Mouse (Mus musculus) E14TG2a.4 (cell line): ENCODE data around the gene Asxl1.

Experiments
- H3K27me3 ChIP-seq: 2 replicates; pipeline ENCODE4 v1.6.1; 2014; ENCODE audit warnings: low read length, control low read depth; ENCODE audit not compliant: insufficient read depth
- H3K36me3 ChIP-seq: 2 replicates; pipeline ENCODE4 v1.6.1; 2014; ENCODE audit warnings: low read length, control low read depth; ENCODE audit not compliant: insufficient read depth
- H3K4me1 ChIP-seq: replicated peaks from 2 replicates; pipeline ENCODE4 v1.6.1; 2014; ENCODE audit warnings: low read depth, low read length, control low read depth
- H3K4me3 ChIP-seq: replicated peaks from 2 replicates; pipeline ENCODE4 v1.5.1; 2014; ENCODE audit warnings: mild to moderate bottlenecking, low read length
- H3K9me3 ChIP-seq: 2 replicates; pipeline ENCODE4 v1.6.1; 2014; ENCODE audit warnings: low read length, control low read depth
- CTCF ChIP-seq: conservative IDR thresholded peaks from 2 replicates; pipeline ENCODE4 v1.5.1; 2014; ENCODE audit warnings: low read length
- NANOG ChIP-seq: IDR thresholded peaks from 2 replicates; pipeline ENCODE4 v1.6.1; 2014; ENCODE audit warnings: borderline replicate concordance, low read length, mixed read lengths
- POU5F1 ChIP-seq: IDR thresholded peaks from 2 replicates; pipeline ENCODE4 v1.6.1; 2014; ENCODE audit warnings: low read length, borderline replicate concordance

Gene Asxl1

GRCm38 (mm10) chr2:153434880-153435831 lies 89.5 kb downstream of the Asxl1 start:
- Histone ChIP-seq H3K36me3 (peaks cover 16% of the 10 kb centered on the region; the same call in 1 of the 2 replicates), H3K4me1 (peaks cover 57% of the 10 kb centered on the region), H3K27me3 (no peaks in the 10 kb centered on the region; the same call in 1 of the 2 replicates), H3K9me3 (no peaks in the 10 kb centered on the region), H3K4me3 (0 out of 2 replicates have a peak overlapping the region, but pooled peaks have one; percentile 29)
- no peak for TF ChIP-seq POU5F1
- no peak for TF ChIP-seq CTCF
- TF ChIP-seq NANOG: no peak

GRCm38 (mm10) chr2:153436641-153437305 lies 91.1 kb downstream of the Asxl1 start:
- peaks cover 4% of the 10 kb centered on the region; the same call in 1 of the 2 replicates for H3K36me3 ChIP-seq
- H3K4me3 ChIP-seq: peak overlapping the region; percentile 43
- peaks cover under 1% of the 10 kb centered on the region; the same call in 1 of the 2 replicates for H3K27me3 ChIP-seq
- TF ChIP-seq NANOG (no peak), CTCF (no peak), POU5F1 (no peak)
- peaks cover 74% of the 10 kb centered on the region for H3K4me1 ChIP-seq
- H3K9me3 ChIP-seq: no peaks in the 10 kb centered on the region

- Histone ChIP-seq H3K4me3 (peak overlapping the region; percentile 43), H3K9me3 (no peaks in the 10 kb centered on the region), H3K27me3 (peaks cover 5% of the 10 kb centered on the region), H3K36me3 (peaks cover 4% of the 10 kb centered on the region; the same call in 1 of the 2 replicates), H3K4me1 (peaks cover 77% of the 10 kb centered on the region)
- TF ChIP-seq CTCF (no peak), POU5F1 (no peak), NANOG (no peak)
Observed at GRCm38 (mm10) chr2:153437306-153437659, 91.7 kb downstream of the Asxl1 start.

GRCm38 (mm10) chr2:153440755-153441154 lies 95.1 kb downstream of the Asxl1 start:
- Histone ChIP-seq H3K36me3 (no peaks in the 10 kb centered on the region), H3K4me1 (peaks cover 71% of the 10 kb centered on the region), H3K27me3 (peaks cover 35% of the 10 kb centered on the region), H3K9me3 (no peaks in the 10 kb centered on the region), H3K4me3 (no peak overlapping the region)
- TF ChIP-seq POU5F1 (no peak), NANOG (no peak), CTCF (no peak)

GRCm38 (mm10) chr2:153441228-153441627 lies 95.6 kb downstream of the Asxl1 start:
- no peaks in the 10 kb centered on the region for H3K36me3 ChIP-seq
- H3K27me3 ChIP-seq: peaks cover 39% of the 10 kb centered on the region
- H3K4me1 ChIP-seq: peaks cover 70% of the 10 kb centered on the region
- 0 out of 2 replicates have a peak overlapping the region, but pooled peaks have one; percentile 7 for H3K4me3 ChIP-seq
- TF ChIP-seq NANOG (no peak), CTCF (no peak), POU5F1 (no peak)
- H3K9me3 ChIP-seq: no peaks in the 10 kb centered on the region

- no peaks in the 10 kb centered on the region for H3K36me3 ChIP-seq
- peaks cover 59% of the 10 kb centered on the region for H3K4me1 ChIP-seq
- H3K9me3 ChIP-seq: no peaks in the 10 kb centered on the region
- H3K27me3 ChIP-seq: peaks cover 54% of the 10 kb centered on the region
- TF ChIP-seq CTCF (no peak), POU5F1 (no peak), NANOG (no peak)
- H3K4me3 ChIP-seq: peak overlapping the region; percentile 43
Observed at GRCm38 (mm10) chr2:153442720-153443119, 97.1 kb downstream of the Asxl1 start.

GRCm38 (mm10) chr2:153443434-153444240 lies 98.0 kb downstream of the Asxl1 start:
- H3K36me3 ChIP-seq: no peaks in the 10 kb centered on the region
- TF ChIP-seq POU5F1 (no peak), CTCF (no peak), NANOG (no peak)
- H3K4me3 ChIP-seq: peak overlapping the region; percentile 90
- no peaks in the 10 kb centered on the region for H3K9me3 ChIP-seq
- H3K27me3 ChIP-seq: peaks cover 62% of the 10 kb centered on the region
- H3K4me1 ChIP-seq: peaks cover 52% of the 10 kb centered on the region
